Mouse (Mus musculus): ENCODE data around the gene Sp7.

The Sp7 gene

DNA sequence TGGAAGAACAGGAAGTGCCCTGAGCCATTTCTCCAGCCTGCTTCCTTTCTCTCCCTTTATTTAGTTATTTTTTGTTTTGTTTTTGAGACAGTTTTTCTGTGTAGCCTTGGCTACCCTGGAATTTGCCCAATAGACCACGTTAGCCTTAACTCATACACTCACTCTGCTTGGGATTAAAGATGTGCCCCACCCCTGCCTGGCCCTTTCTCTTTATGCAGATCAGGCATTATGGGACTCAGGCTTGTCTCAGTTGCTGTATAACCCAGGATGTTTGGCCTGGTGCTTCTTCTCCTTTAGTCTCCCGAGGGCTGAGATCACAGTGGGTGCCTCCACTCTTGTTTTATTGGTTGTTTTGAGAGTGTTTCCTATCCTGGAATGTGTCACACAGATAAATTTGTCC, 25.5 kb upstream of the Sp7 start:
- in situ Hi-C loops (cut with MboI, MseI), result loop anchor here (25.0 kb wide), 1 partner anchor 1105 kb away; the partner anchor contains the start of genes 6030408B16Rik and Atg101

DNA sequence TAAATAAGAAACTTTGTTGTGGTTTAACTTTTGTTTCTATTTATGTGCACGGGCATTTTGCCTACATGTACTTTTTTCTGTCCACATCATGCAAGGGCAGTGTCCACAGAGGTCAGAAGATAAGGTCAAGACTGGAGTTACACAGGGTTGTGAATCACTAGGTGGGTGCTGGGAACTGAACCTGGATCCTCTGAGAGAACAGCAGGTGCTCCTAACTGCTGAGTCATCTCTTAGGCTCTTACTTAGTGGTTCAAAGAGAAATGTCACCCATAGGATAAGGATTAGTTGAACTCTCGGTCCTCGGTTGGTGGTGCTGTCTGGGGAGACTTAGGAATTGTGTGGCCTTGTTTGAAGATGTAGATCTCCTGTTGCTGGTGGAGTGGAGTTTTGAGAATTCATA, 22.0 kb upstream of the Sp7 start:
- in situ Hi-C loops (cut with MboI, MseI), result loop anchor here (25.0 kb wide), 1 partner anchor 1102 kb away; the partner anchor contains the start of genes 6030408B16Rik and Atg101

DNA sequence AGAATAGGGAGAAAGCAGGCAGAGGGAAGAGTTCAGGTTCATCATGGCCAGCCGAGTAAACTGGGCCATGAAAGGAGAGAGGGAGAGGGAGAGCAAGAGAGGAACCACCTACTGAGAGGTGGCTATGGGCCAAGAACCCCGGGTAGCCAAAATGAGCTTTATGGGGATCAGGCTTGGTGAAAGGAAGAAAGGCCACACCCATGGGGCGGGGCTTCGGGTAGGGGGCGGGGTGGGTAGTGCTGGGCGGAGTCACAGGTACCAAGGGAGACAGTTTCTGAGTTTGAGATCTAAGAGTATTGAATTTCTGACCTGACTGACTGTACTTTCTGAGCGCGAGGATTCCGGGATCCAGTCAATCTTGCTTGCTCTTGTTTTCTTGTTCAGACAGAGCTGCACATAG, 19.7 kb upstream of the Sp7 start:
- in situ Hi-C loops (cut with MboI, MseI), result loop anchor here (25.0 kb wide), 1 partner anchor 1099 kb away; the partner anchor contains the start of genes 6030408B16Rik and Atg101

DNA sequence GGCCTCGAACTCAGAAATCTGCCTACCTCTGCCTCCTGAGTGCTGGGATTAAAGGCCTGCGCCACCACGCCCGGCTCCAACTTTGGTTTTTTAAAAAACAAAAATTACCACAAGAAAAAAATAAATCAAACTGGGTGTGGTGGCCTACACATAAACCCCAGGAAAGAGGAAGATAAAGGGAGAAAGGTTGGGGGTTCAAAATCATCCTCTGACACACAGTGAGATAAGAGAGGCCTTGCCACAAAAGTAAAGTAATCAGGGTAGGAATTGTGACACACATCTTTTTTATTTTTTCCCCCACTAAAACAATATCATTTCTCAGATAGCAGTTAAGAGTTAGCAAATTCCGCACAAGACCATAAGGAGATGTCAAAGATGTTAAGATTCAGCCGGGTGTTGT, 16.7 kb upstream of the Sp7 start:
- in situ Hi-C loops (cut with MboI, MseI), result loop anchor here (25.0 kb wide), 1 partner anchor 1096 kb away; the partner anchor contains the start of genes 6030408B16Rik and Atg101

DNA sequence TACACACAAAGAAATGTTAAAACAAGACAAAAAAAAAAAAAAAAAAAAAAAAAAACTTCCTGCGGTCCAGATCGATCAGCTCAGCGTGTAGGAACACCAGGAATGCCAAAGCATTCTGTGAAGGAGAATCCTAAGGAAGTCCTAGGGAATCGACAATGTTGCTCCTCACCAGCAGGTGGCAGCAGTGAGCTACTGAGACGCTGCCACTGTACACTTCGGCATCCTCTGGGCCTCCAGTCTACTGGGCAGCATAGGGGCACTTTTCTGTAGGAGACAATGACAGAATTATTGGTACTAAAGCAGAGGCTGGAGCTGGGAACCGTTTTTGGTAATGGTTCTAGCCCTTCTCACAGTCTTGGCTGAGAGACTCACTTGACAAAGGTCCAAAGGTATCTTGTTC, 14.6 kb upstream of the Sp7 start:
- in situ Hi-C loops (cut with MboI, MseI), result loop anchor here (25.0 kb wide), 1 partner anchor 1094 kb away; the partner anchor contains the start of genes 6030408B16Rik and Atg101

DNA sequence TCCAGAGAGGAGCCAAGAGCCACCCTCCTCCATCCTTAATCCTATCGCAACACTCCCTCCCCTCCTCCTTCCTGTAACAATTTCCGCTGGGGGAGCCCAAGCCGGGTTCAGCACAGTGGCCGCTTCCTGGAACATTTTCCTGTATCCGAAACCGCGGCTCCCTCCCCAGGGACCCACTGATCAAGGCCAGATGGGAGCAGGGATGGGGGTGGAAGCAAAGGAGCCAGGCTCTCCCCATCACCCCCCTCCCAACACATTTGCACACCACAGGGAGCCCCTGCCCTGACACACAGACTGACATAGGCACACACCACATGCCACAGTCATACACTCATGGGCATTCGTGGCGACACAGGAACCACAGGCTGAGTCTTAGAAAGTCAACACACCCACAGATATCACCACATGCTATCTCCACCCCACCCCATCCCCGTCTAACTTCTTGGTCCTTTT, 10.9 kb upstream of the Sp7 start:
- in situ Hi-C loops (cut with MboI, MseI), result loop anchor here (25.0 kb wide), 1 partner anchor 1091 kb away; the partner anchor contains the start of genes 6030408B16Rik and Atg101

DNA sequence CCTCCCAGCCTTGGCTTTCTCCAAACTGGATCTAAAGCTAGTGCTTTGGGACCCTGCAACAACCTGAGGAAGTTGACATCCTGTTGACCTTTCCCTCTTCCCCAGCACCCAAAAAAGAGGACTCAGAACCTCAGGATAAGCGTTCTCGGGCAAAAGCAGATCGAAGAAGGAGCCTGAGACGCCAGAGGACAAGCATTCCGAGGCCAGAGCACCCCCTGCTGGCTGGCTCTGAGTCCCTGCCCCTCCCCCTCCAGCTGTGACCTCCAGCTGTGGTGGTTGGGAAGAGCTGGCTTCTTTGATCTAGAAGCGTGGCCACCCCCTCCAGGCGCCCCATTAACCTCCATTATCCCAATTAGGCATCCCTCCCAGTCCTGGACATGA, 10.2 kb upstream of the Sp7 start:
- in situ Hi-C loops (cut with MboI, MseI), result loop anchor here (25.0 kb wide), 1 partner anchor 1090 kb away; the partner anchor contains the start of genes 6030408B16Rik and Atg101

DNA sequence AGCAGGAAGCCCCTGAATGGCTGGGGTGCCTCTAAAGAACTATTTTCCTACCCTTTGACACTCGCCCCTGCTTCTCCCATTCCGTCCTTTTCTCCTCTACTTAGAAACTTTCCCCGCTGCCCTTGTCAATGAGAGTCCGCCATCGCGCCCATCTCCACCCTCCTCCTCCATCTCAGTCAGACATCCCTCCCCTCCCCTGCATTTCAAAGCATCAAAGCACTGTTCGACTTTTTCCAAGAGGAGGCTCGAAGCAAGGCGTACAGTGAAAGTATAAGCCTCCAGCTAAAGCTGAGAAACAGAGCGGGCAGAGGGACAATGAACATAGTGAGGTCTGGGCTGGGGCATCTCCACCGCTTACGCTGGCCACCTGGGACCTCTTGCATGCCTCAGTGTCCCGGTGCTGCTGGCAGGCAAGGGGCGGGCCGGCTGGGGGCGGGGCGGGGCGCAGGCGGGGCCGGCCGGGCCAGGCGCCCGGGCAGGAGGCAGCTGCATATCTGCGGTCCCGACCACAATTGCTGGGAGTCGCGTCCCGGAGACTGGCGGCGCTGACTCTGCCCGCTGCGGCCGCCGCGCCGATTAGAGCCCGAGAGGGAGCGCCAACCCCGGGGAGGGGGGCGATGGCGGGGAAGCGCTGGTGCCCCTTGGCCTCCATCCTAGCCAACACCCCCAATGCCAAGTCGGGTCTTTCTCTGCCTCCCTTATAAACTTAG, 9.6 kb upstream of the Sp7 start:
- in situ Hi-C loops (cut with MboI, MseI), result loop anchor here (25.0 kb wide), 1 partner anchor 1089 kb away; the partner anchor contains the start of genes 6030408B16Rik and Atg101

DNA sequence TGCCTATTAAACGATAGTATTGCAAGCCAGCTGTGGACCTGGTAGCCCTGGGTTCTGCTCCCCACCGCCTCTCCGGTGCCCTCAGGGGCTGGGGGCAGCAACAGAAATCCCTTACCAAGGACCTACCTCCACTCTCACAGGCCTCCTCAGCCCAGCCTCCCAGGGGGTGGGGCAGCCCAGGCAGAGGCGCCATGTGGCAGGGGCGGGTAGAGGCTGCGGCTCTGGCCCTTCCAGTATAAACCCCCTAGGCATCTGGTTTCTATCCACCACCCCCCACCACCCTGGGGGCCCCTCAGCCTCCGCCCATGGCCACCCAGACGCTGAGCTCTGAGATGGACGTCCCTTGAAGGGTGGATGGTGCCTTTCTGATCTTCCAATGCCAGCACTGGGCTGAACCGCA, 3.7 kb upstream of the Sp7 start:
- in situ Hi-C loops (cut with MboI, MseI), result no loop called here

DNA sequence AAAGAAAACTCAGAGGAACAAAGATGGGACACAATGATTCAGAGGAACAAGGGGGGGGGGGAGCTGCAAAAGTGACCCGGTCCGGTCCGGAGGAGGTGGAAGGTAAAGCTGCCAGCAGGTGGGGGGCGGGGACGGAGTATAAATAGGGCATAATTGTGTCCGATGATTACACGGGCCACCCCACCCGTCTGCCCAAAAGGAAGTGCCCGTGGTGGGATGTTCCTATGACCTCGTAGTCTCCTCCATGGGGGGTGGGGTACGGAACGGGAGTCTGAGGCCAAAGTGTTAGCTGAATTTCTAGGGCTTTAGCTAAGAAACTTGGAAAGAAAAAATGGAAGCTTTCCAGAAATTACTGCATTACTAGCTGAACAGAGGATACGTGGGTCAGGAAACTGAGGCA, 3.0 kb upstream of the Sp7 start:
- in situ Hi-C loops (cut with MboI, MseI), result loop anchor here (5.0 kb wide), 1 partner anchor 72 kb away; no protein-coding TSS in a partner anchor

DNA sequence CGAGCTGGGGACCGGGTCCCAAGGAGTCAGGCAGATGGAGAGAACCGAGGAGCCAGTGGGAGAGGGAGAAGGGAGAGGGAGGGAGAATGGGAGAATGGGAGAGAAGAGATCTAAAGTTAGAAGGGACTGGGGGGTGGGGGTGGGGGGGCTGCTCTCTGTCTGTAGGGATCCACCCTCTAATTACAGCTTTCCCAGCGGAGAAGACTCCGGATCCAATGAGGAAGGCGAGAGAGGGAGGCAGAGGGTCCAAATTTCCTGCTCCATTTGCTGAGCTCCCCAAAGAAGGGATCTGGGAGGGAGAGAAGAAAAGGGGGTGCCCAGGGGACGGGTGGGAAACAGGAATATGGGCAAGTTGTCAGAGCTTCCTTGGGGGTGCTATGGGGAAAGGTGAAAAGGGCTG, 744 bp downstream of the Sp7 start:
- in situ Hi-C loops (cut with MboI, MseI), result loop anchor here (5.0 kb wide), 1 partner anchor 76 kb away; no protein-coding TSS in a partner anchor

DNA sequence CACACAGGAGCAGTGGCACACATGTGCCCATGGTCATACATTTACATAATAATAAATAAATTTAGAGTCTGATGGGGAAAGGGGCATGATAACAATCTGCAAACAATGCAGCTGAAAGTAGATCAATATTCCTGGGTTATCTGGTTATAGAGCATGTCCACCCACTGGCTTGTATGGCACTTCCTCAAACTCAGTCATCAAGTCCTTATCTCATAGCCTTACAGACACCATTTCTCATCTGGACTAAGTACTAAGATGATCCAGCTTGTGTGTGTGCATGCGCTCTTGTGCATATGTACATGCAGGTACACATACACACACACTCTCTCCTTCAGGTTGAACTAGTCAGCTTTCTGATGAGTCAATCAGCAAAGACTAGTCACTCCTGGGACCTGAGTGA, 2.3 kb downstream of the Sp7 start:
- in situ Hi-C loops (cut with MboI, MseI), result loop anchor here (5.0 kb wide), 1 partner anchor 78 kb away; no protein-coding TSS in a partner anchor

DNA sequence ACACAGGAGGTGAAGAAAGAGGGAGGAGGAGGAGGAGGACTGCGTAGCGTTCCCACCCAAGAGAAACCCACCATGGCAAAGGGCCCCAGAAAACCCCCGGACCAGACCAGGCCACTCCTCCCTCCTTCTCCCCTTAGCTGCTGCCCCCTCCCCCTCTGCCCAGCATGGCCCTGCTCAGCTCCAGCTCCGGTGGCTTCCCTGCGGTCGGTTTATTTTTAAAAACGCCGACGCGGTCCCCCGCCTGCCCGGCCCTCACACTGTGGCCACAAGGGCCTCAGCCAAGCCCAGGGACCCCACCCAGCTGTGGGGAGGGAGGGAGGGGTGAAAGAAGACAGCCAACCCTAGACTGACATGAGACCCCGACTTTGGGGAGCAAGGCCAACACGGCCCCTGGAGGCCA, 4.3 kb downstream of the Sp7 start:
- in situ Hi-C loops (cut with MboI, MseI), result no loop called here

DNA sequence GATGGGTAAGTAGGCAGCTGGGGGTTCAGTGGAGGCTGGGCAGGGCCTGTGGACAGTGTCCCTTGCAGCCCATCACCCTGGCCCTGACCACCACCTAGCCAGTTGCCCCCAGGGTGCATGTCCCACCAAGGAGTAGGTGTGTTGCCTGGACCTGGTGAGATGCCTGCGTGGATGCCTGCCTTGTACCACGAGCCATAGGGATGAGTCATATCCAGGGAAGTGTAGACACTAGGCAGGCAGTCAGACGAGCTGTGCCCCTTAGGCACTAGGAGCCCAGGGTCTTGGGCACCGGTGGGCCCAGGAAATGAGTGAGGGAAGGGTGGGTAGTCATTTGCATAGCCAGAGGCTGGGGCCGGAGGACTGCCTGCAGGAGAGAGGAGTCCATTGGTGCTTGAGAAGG, 8.1 kb downstream of the Sp7 start:
- in situ Hi-C loops (cut with MboI, MseI), result no loop called here

DNA sequence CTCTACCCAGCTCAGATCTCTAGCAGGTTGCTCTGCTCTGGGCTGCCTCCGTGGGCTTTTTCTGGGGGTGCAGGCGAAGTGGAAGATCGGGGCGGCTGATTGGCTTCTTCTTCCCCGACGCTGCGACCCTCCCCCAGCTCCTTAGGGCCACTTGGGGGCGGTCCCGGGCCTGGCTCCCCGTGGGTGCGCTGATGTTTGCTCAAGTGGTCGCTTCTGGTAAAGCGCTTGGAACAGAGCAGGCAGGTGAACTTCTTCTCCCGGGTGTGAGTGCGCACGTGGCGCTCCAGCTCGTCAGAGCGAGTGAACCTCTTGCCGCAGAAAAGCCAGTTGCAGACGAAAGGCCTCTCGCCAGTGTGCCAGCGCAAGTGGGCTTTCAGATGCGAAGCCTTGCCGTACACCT, 8.9 kb downstream of the Sp7 start:
- in situ Hi-C loops (cut with MboI, MseI), result no loop called here

DNA sequence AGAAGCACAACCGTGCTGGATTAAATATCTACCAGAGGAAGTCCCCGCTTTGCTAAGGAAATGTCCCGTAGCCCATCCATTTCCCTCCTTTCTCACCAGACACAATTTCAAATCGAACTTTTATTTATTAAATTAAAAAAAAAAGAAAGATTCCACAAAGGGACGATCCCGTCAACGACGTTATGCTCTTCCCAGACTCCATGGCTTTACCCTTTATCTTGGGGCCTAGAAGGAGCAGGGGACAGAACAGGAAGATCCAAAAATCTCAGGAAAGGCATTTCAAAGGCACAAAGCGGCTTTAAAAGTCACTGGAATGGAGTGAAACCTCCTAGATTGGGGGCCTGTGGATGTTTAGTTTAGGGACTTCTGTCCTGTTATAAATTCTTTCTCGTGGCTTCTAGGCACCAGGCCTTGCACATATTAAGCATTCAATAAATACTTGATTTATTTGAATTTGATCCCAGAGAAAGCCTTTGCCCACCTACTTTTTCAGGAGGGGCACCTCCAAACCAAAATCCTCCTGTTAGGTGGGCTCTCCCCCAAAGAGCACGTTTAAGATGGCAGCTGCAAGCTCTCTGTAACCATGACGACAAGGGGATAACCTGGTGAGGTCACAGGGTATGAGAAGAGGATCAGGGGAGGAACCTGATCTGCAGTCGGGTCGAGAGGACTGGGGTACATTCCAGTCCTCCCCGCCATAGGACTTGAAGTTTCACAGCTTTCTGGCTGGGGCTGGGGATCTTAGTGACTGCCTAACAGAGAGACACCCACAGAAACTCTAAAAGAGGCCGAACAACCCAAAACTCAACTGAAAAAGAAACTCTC, 10.3 kb downstream of the Sp7 start:
- in situ Hi-C loops (cut with MboI, MseI), result no loop called here

DNA sequence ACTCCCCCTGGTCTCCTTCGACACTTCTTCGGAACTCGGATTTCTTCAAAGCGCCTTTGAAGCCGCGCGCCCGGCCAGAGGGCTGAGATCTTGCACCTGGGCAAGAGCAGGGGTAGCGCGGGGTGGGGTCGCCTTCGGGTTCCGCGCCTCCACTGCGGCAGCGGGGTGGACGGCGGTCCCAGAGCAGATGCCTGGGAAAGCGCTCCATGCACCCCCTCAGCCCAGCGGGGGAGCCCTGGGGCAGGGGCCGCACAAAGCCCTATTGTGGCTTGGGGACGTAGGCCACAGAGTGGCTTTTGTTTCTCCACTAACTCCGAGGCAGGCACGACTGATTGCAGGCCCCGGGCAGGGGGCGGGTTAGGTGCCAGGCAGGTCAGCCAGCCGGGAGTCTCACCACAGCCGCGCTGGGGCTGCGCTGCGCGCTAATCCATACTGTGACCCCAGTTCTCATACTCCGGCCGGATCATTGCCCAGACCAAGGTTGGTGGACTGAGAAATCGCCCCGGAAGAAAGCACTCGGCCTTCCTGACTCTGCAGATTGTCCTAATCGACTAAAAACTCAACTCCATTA, 11.0 kb downstream of the Sp7 start:
- in situ Hi-C loops (cut with MboI, MseI), result no loop called here

DNA sequence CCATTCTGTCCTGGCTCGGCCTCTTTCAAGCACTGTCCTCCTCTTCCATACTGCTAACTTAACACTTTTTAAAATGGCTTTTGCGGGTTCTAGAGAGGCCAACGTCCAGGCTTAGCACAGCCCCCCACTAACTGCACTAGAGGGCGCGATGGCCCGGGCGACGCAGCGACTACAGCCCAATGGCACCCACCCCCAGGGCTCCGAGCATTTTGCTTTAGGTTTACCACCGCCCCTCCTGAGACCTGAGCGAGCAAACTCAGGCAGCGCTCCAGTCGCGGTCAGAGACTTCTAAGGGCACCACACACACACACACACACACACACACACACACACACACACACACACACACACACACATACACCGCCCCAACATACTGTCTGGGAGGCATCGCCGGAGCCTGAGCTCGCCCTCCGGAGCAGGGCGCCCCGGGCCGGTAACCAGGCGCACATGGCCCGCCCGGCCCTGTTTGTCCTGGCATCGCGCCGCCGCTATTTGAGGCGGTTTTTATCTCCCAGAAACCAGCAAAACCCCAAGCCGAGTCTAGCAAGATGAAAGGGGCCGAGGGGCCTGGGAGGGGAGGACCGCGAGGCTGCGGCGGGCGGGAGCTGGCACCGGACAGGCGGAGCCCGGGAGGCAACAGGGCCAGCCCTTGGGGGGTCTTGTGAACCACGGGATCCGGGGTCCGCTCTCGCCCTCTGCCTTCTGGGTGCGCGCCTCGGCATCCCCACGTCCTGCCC, 11.7 kb downstream of the Sp7 start:
- in situ Hi-C loops (cut with MboI, MseI), result no loop called here

DNA sequence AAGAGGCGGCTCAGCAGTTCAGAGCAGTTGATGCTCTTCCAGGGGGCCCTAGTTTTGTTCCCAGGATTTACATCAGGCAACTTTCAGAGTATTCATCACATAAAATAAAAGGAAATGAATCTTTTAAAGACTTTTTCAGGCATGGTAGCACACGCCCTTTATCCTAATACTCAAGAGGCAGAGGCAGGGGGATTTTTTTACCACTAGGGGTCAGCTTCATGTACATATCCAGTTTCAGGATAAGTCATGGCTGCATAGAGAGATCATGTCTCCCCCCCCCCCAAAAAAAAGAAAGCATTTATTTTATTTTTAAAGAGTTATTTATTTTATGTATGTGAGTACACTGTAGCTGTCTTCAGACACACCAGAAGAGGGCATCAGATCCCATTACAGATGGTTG, 13.0 kb downstream of the Sp7 start:
- in situ Hi-C loops (cut with MboI, MseI), result no loop called here

DNA sequence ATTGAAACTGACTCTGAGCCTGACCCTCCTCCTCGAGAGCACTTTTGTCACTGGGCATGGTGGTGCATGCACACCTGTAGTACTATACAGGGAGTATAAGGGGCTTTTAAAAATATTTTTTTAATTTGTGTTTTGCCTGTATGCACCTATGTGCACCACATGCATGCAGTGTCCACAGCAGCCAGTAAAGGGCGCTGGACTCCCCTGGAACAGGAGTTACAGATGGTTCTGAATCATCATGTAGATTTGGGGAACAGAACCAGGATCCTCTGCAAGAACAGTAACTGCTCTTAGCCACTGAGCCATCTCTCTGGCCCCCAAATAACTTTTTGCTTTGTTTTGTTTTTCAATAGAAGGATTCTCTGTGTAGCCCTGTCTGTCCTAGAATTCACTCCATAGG, 14.8 kb downstream of the Sp7 start:
- in situ Hi-C loops (cut with MboI, MseI), result no loop called here

DNA sequence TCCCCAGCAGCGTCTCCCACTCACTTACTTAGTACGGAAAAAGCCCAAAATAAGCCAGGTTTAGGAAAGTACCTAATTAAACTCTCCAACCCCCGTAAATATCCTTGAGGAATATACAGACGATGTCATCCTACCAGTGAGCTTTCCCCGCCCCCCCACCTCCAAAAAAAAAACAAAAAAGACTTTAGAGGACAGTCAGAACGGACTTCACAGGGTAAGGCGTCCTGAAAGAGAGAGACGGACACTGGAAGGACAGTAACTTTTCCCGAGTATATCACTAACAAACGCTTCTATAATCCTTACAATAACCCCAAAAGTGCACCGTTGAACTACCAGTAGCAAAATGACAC, 16.1 kb downstream of the Sp7 start:
- in situ Hi-C loops (cut with MboI, MseI), result no loop called here
